Mouse (Mus musculus): Measurements from ENCODE around the gene Arhgef28.

GRCm38 (mm10) chr13:98112812-98113503 is 93.3 kb downstream of the Arhgef28 start:
- TF ChIP-seq CTCF (IDR thresholded peaks at IDR 0.05; ENCODE audit: low read depth, low read length) (no peak), POLR2AphosphoS5 (IDR thresholded peaks at IDR 0.05; ENCODE audit: insufficient replicate concordance, low read depth, low read length) (no peak)
